In the genomic region with DNA sequence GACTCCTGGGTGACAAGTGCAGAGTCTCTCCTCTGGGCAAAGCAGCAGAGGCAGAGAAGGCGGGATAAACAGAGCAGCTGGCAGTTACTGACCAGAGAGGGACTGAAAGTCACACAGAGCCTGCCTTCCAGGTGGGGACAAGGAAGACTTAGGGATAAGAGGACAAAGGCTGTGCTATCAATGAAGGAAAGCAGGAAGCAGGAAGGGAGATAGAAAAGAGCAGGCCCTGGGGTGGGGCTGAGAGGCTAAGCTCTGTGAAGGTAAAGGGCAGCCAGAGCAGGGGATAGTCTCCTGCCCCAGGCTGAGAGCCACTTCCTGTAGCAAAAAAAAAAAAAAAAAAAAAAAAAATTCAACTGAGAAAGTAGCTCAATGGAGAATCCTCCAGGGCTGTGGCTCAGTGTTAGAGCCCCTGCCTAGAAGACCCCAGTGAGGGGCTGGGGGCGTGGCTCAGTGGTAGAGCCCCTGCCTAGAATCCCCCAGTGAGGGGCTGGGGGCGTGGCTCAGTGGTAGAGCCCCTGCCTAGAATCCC, we compare ENCODE assay signal across 15 mouse cellular contexts. TPM values are rescaled to one million over a fixed set of nuclear protein-coding genes. Genes with fewer than 3 reads are reported as not detected.
A peak's percentile ranks its signal among the peaks of the same experiment; 100 is the strongest.
DNase-seq lines count a peak whose midpoint lies in the region; ATAC-seq and TF ChIP-seq lines count a peak whose summit lies in the region.
"Had no signal": no experiment of that assay in that cellular context is flagged by ENCODE, and none has a peak within 500 bp of the region (broad histone marks: within the 10 kb centered on the region; RNA-seq: fewer than 3 reads in every experiment).

No protein-coding gene starts in this region.

- H3K4me1 ChIP-seq in kidney, embryonic 16.5 days (ENCODE audit: insufficient read depth, low read length): peaks cover 36% of the 10 kb centered on the region
- H3K4me1 ChIP-seq in embryonic facial prominence, embryonic 13.5 days: peaks cover 46% of the 10 kb centered on the region
- H3K4me1 ChIP-seq in hindbrain, embryonic 16.5 days (ENCODE audit: control insufficient read depth, insufficient read depth, low read depth, low read length): peaks cover 48% of the 10 kb centered on the region
- peaks cover 24% of the 10 kb centered on the region; the same call in 1 of the 2 replicates for H3K4me1 ChIP-seq in midbrain, postnatal 0 days (ENCODE audit: insufficient read depth, low read length)
- peaks cover 9% of the 10 kb centered on the region for H3K4me1 ChIP-seq in cerebellum, adult 2 months (ENCODE audit: control insufficient read depth, insufficient read depth, low read length)

- DNase-seq in kidney, adult 18-20 months: no peak
- no peak for DNase-seq in midbrain, postnatal 0 days (ENCODE audit: low spot score)
- no peak for DNase-seq in adipocyte (ENCODE audit: low spot score)
- no peak for DNase-seq in adrenal gland, postnatal 4 days (ENCODE audit: low spot score in 2 of 2)
- DNase-seq in cerebellum, adult 2 months: no peak
- DNase-seq: gastrocnemius, postnatal 36 days; liver; thymus, adult 18-20 months had no signal

- no peaks in the 10 kb centered on the region for H3K27me3 ChIP-seq in kidney, embryonic 16.5 days (ENCODE audit: insufficient read depth, low read length)
- no peaks in the 10 kb centered on the region for H3K27me3 ChIP-seq in embryonic facial prominence, embryonic 13.5 days
- no peaks in the 10 kb centered on the region for H3K27me3 ChIP-seq in hindbrain, embryonic 16.5 days (replicated peaks; ENCODE audit: control insufficient read depth, insufficient read depth, low read length)
- H3K27me3 ChIP-seq in midbrain, postnatal 0 days (ENCODE audit: insufficient read depth, low read length): no peaks in the 10 kb centered on the region
- no peaks in the 10 kb centered on the region for H3K27me3 ChIP-seq in cerebellum, adult 2 months (ENCODE audit: control insufficient read depth, insufficient read depth, low read length)

- no peaks in the 10 kb centered on the region for H3K9me3 ChIP-seq in kidney, embryonic 16.5 days (ENCODE audit: low read length)
- no peaks in the 10 kb centered on the region for H3K9me3 ChIP-seq in embryonic facial prominence, embryonic 13.5 days
- H3K9me3 ChIP-seq in hindbrain, embryonic 16.5 days (ENCODE audit: control insufficient read depth, low read length): no peaks in the 10 kb centered on the region
- H3K9me3 ChIP-seq in midbrain, postnatal 0 days (ENCODE audit: low read length): no peaks in the 10 kb centered on the region

- TF ChIP-seq POLR2A in cerebellum, adult 2 months (IDR thresholded peaks at IDR 0.05; ENCODE audit: borderline replicate concordance, insufficient read depth, low read length): no peak

- no peak overlapping the region for H3K27ac ChIP-seq in kidney, embryonic 16.5 days (ENCODE audit: low read length)
- no peak overlapping the region for H3K27ac ChIP-seq in embryonic facial prominence, embryonic 13.5 days
- H3K27ac ChIP-seq in hindbrain, embryonic 16.5 days (ENCODE audit: low read depth, low read length): no peak overlapping the region
- H3K27ac ChIP-seq in midbrain, postnatal 0 days (ENCODE audit: low read depth, low read length): no peak overlapping the region
- H3K27ac ChIP-seq in cerebellum, adult 2 months (ENCODE audit: insufficient read depth, low read length): no peak overlapping the region
- H3K27ac ChIP-seq: macrophage had no signal

- H3K9ac ChIP-seq in kidney, embryonic 16.5 days (replicated peaks; ENCODE audit: low read length): no peak overlapping the region
- no peak overlapping the region for H3K9ac ChIP-seq in embryonic facial prominence, embryonic 13.5 days
- 0 out of 2 replicates have a peak overlapping the region, but pooled peaks have one; percentile 35 for H3K9ac ChIP-seq in hindbrain, embryonic 16.5 days (ENCODE audit: low read depth, low read length)
- 0 out of 2 replicates have a peak overlapping the region, but pooled peaks have one; percentile 81 for H3K9ac ChIP-seq in midbrain, postnatal 0 days (replicated peaks; ENCODE audit: low read length, poor library complexity, severe bottlenecking)

- no peak for TF ChIP-seq CTCF in midbrain, postnatal 0 days (IDR thresholded peaks at IDR 0.05)
- TF ChIP-seq CTCF in cerebellum, adult 2 months (IDR thresholded peaks at IDR 0.05; ENCODE audit: borderline replicate concordance, insufficient read depth, low read depth, low read length): no peak

- 96% methylated on average over 3 of the region's 3 CpGs for WGBS in kidney, embryonic 16.5 days
- 81% methylated on average over 3 of the region's 3 CpGs for WGBS in embryonic facial prominence, embryonic 13.5 days
- WGBS in hindbrain, embryonic 16.5 days: 92% methylated on average over 2 of the region's 3 CpGs
- 88% methylated on average over 2 of the region's 3 CpGs for WGBS in midbrain, postnatal 0 days
- WGBS in cerebellum, adult 2 months: 96% methylated on average over 3 of the region's 3 CpGs

- no peak overlapping the region for H3K4me3 ChIP-seq in kidney, embryonic 16.5 days (ENCODE audit: low read length)
- no peak overlapping the region; the same call in 1 of the 2 replicates for H3K4me3 ChIP-seq in embryonic facial prominence, embryonic 13.5 days
- peak overlapping the region; percentile 95; the same call in 1 of the 2 replicates for H3K4me3 ChIP-seq in hindbrain, embryonic 16.5 days (ENCODE audit: low read length)
- H3K4me3 ChIP-seq in midbrain, postnatal 0 days (ENCODE audit: low read depth, low read length): peak overlapping the region; percentile 94; the same call in 1 of the 2 replicates
- H3K4me3 ChIP-seq in cerebellum, adult 2 months (replicated peaks; ENCODE audit: insufficient read depth, low read depth, low read length): no peak overlapping the region
- H3K4me3 ChIP-seq: erythroblast, embryonic 14.5 days had no signal

- H3K4me2 ChIP-seq in kidney, embryonic 16.5 days (replicated peaks; ENCODE audit: low read depth, low read length): peak overlapping the region; percentile 75; the same call in 1 of the 2 replicates
- H3K4me2 ChIP-seq in embryonic facial prominence, embryonic 13.5 days: peak overlapping the region; percentile 80
- peak overlapping the region; percentile 63 for H3K4me2 ChIP-seq in hindbrain, embryonic 16.5 days (ENCODE audit: low read length)
- H3K4me2 ChIP-seq in midbrain, postnatal 0 days (ENCODE audit: low read depth, low read length, poor library complexity, severe bottlenecking): peak overlapping the region; percentile 89

- H3K36me3 ChIP-seq in kidney, embryonic 16.5 days (ENCODE audit: insufficient read depth, low read length): no peaks in the 10 kb centered on the region
- H3K36me3 ChIP-seq in embryonic facial prominence, embryonic 13.5 days: peaks cover 5% of the 10 kb centered on the region; the same call in 1 of the 2 replicates
- H3K36me3 ChIP-seq in hindbrain, embryonic 16.5 days (ENCODE audit: control insufficient read depth, insufficient read depth, low read length): no peaks in the 10 kb centered on the region
- H3K36me3 ChIP-seq in midbrain, postnatal 0 days (ENCODE audit: insufficient read depth, low read length): no peaks in the 10 kb centered on the region

- no peak for ATAC-seq in kidney, embryonic 16.5 days (ENCODE audit: low FRiP score, low TSS enrichment)
- ATAC-seq in embryonic facial prominence, embryonic 13.5 days (ENCODE audit: insufficient number of reproducible peaks, insufficient read depth, low FRiP score, low TSS enrichment, low read depth): no peak
- ATAC-seq in hindbrain, embryonic 16.5 days: no peak
- ATAC-seq in midbrain, postnatal 0 days (ENCODE audit: low FRiP score): no peak
- ATAC-seq: activated CD4-positive, CD25-positive, alpha-beta regulatory T cell, adult 4 months had no signal

RNA-seq across cellular contexts. Expression of a gene that starts 2.5 kb away (rescaled TPM):
- 4.1 and 4.3 TPM in 2 replicates for polyA plus RNA-seq in kidney, embryonic 16.5 days (2015; fragmentation: Nextera tagmentation; extraction: Ambion mirVana)
- polyA plus RNA-seq in embryonic facial prominence, embryonic 13.5 days (2015; fragmentation: Nextera tagmentation; extraction: Ambion mirVana): 5.4 and 5.8 TPM in 2 replicates
- 14.4 and 15.8 TPM in 2 replicates for polyA plus RNA-seq in hindbrain, embryonic 16.5 days (2015; fragmentation: Nextera tagmentation; extraction: Ambion mirVana)
- 148 and 153 TPM in 2 replicates for total RNA-seq in midbrain, postnatal 0 days (2014; rRNA removed)
- 13.1 TPM in 2 replicates for polyA plus RNA-seq in midbrain, postnatal 0 days (2015; fragmentation: Nextera tagmentation; extraction: Ambion mirVana)
- total RNA-seq in adrenal gland, postnatal 4 days (2021): 10 to 100 TPM; 24.7 to 29.6 TPM
- 54.2 and 59.1 TPM in 2 replicates for polyA plus RNA-seq in cerebellum, adult 2 months (2012; rRNA removed)

RNA-seq across cellular contexts. Expression of a gene that starts 10.3 kb away (rescaled TPM):
- polyA plus RNA-seq in kidney, embryonic 16.5 days (2015; fragmentation: Nextera tagmentation; extraction: Ambion mirVana): 0.09 and 0.27 TPM in 2 replicates
- polyA plus RNA-seq in embryonic facial prominence, embryonic 13.5 days (2015; fragmentation: Nextera tagmentation; extraction: Ambion mirVana): 0.10 and 0.12 TPM in 2 replicates
- 0.22 and 0.45 TPM in 2 replicates for polyA plus RNA-seq in hindbrain, embryonic 16.5 days (2015; fragmentation: Nextera tagmentation; extraction: Ambion mirVana)
- total RNA-seq in midbrain, postnatal 0 days (2014; rRNA removed): not detected in 2 replicates
- polyA plus RNA-seq in midbrain, postnatal 0 days (2015; fragmentation: Nextera tagmentation; extraction: Ambion mirVana): 0.93 and 1.1 TPM in 2 replicates
- total RNA-seq in adrenal gland, postnatal 4 days (2021): under 1 TPM in 1 of 2 experiments, not detected in 1; 0.20 TPM
- polyA plus RNA-seq in cerebellum, adult 2 months (2012; rRNA removed): 0.05 TPM in 1 of 2 replicates, not detected in the other
- total RNA-seq: gastrocnemius, postnatal 36 days; hematopoietic stem cell, adult 5-6 weeks had no signal
- polyA plus RNA-seq: erythroblast, embryonic 14.5 days; macrophage had no signal

RNA-seq across cellular contexts. Expression of a gene that starts 31.5 kb away (rescaled TPM):
- polyA plus RNA-seq in kidney, embryonic 16.5 days (2015; fragmentation: Nextera tagmentation; extraction: Ambion mirVana): 302 TPM in 2 replicates
- polyA plus RNA-seq in embryonic facial prominence, embryonic 13.5 days (2015; fragmentation: Nextera tagmentation; extraction: Ambion mirVana): 326 and 332 TPM in 2 replicates
- 189 and 192 TPM in 2 replicates for polyA plus RNA-seq in hindbrain, embryonic 16.5 days (2015; fragmentation: Nextera tagmentation; extraction: Ambion mirVana)
- 58.1 and 87.6 TPM in 2 replicates for total RNA-seq in midbrain, postnatal 0 days (2014; rRNA removed)
- 155 and 157 TPM in 2 replicates for polyA plus RNA-seq in midbrain, postnatal 0 days (2015; fragmentation: Nextera tagmentation; extraction: Ambion mirVana)
- 10 to 100 TPM; 81.0 to 85.3 TPM for total RNA-seq in adrenal gland, postnatal 4 days (2021)
- polyA plus RNA-seq in cerebellum, adult 2 months (2012; rRNA removed): 113 and 116 TPM in 2 replicates

Comparison
In these comparisons a context has a peak if more than half of its experiments do, and no peak if none do; other contexts are left out.
1. H3K4me3 ChIP-seq: peak in hindbrain, embryonic 16.5 days (single experiment) and midbrain, postnatal 0 days (single experiment); none in kidney, embryonic 16.5 days (single experiment), embryonic facial prominence, embryonic 13.5 days (single experiment) and cerebellum, adult 2 months (single experiment).
2. H3K9ac ChIP-seq: peak in hindbrain, embryonic 16.5 days (single experiment) and midbrain, postnatal 0 days (single experiment); none in kidney, embryonic 16.5 days (single experiment) and embryonic facial prominence, embryonic 13.5 days (single experiment).
3. Peak in every context shown above with its lines, with median percentiles within 50 percentile points of each other: H3K4me2 ChIP-seq.